Mouse (Mus musculus) A20 (cell line): ENCODE data around the gene Magi1.
"Not testable (repeated sequence)": the region's sequence is repeated elsewhere in the genome, so short reads cannot be mapped to it uniquely, and the experiment has no call there.

Experiments
- DNase-seq: peaks from one replicate; pipeline ENCODE4 v3.0.0-alpha.2; 2011; ENCODE audit warnings: low read depth, low spot score

Gene Magi1

GRCm38 (mm10) chr6:94064832-94065231, 218.9 kb downstream of the Magi1 start:
- DNase-seq = no peak

- DNase-seq = no peak
Measured at GRCm38 (mm10) chr6:94063542-94063941, 220.2 kb downstream of the Magi1 start.

- DNase-seq = no peak
Measured at GRCm38 (mm10) chr6:94061424-94061980, 222.2 kb downstream of the Magi1 start.

- no peak for DNase-seq
Measured at GRCm38 (mm10) chr6:94060621-94061213, 223.0 kb downstream of the Magi1 start.

GRCm38 (mm10) chr6:94059090-94059489, 224.6 kb downstream of the Magi1 start:
- DNase-seq = no peak

GRCm38 (mm10) chr6:94053920-94054319, 229.8 kb downstream of the Magi1 start:
- no peak for DNase-seq

- DNase-seq = no peak
Measured at GRCm38 (mm10) chr6:94045180-94045579, 238.5 kb downstream of the Magi1 start.

- DNase-seq = no peak
Measured at GRCm38 (mm10) chr6:94043461-94043860, 240.3 kb downstream of the Magi1 start.

- DNase-seq = no peak
Measured at GRCm38 (mm10) chr6:94040093-94040492, 243.6 kb downstream of the Magi1 start.

GRCm38 (mm10) chr6:94038897-94039296, 244.8 kb downstream of the Magi1 start:
- DNase-seq = peak; percentile 1

- no peak for DNase-seq
Measured at GRCm38 (mm10) chr6:94036554-94036953, 247.2 kb downstream of the Magi1 start.

GRCm38 (mm10) chr6:94026361-94026760, 257.4 kb downstream of the Magi1 start:
- DNase-seq = no peak

GRCm38 (mm10) chr6:94022437-94022836, 261.3 kb downstream of the Magi1 start:
- no peak for DNase-seq

- no peak for DNase-seq
Measured at GRCm38 (mm10) chr6:94021239-94021962, 262.3 kb downstream of the Magi1 start.

- no peak for DNase-seq
Measured at GRCm38 (mm10) chr6:94020566-94020965, 263.2 kb downstream of the Magi1 start.

GRCm38 (mm10) chr6:94019935-94020334, 263.8 kb downstream of the Magi1 start:
- no peak for DNase-seq

GRCm38 (mm10) chr6:94013761-94014160, 270.0 kb downstream of the Magi1 start:
- DNase-seq = no peak

GRCm38 (mm10) chr6:94011947-94012346, 271.8 kb downstream of the Magi1 start:
- DNase-seq = no peak

- DNase-seq = no peak
Measured at GRCm38 (mm10) chr6:94011521-94011920, 272.2 kb downstream of the Magi1 start.

GRCm38 (mm10) chr6:94008577-94008976, 275.1 kb downstream of the Magi1 start:
- DNase-seq = no peak

GRCm38 (mm10) chr6:94003586-94003985, 280.1 kb downstream of the Magi1 start:
- not testable (repeated sequence) for DNase-seq

- DNase-seq = no peak
Measured at GRCm38 (mm10) chr6:93996841-93997485, 286.8 kb downstream of the Magi1 start.

- no peak for DNase-seq
Measured at GRCm38 (mm10) chr6:93987561-93987960, 296.2 kb downstream of the Magi1 start.
